Mouse (Mus musculus): ENCODE measurements around the gene Cd248. TPM values are rescaled to one million over a fixed set of nuclear protein-coding genes. Genes with fewer than 3 reads are reported as not detected.

Cd248 gene
- total RNA-seq, 1 experiment: 9.0 TPM

DNA sequence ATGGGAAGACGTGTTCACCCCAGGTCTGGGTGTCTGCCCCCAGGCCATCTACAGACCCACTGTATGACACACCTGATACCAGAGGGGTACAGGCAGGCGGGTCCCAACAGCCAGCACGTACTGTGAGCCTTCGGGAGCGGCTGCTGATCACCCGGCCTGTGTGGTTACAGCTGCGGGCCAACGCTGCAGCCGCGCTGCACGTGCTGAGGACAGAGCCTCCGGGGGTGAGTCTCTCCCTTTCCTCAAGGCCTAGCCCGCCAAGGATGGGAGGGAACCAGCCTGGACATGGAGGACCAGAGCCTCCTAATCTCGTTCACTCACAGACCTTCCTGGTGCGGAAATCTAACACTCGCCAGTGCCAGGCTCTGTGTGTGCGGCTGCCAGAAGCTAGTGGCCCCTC, 16.8 kb upstream of the Cd248 start:
- no peak for TF ChIP-seq ZNF384 (IDR thresholded peaks at IDR 0.05; ENCODE audit: low read depth, low read length)
- no peak for TF ChIP-seq ZC3H11A (IDR thresholded peaks at IDR 0.05; ENCODE audit: borderline replicate concordance, low read depth, low read length)
- no peak for TF ChIP-seq CHD2 (IDR thresholded peaks at IDR 0.05; ENCODE audit: low read depth, low read length)
- no peak for TF ChIP-seq MAFK (IDR thresholded peaks at IDR 0.05; ENCODE audit: insufficient read depth, low read depth, low read length)
- TF ChIP-seq HCFC1 (IDR thresholded peaks at IDR 0.05; ENCODE audit: borderline replicate concordance, insufficient read depth, low read length): no peak
- H3K36me3 ChIP-seq (ENCODE audit: control insufficient read depth, insufficient read depth, low read length, poor library complexity, severe bottlenecking): peaks cover 22% of the 10 kb centered on the region; the same call in 1 of the 2 replicates
- DNase-seq (ENCODE audit: low read depth, low spot score): no peak
- in situ Hi-C loops (cut with MboI; ENCODE audit: low sequenced_read_pairs in 2 of 2, unreplicated experiment in 2 of 2): no loop called here
- H3K27ac ChIP-seq (ENCODE audit: insufficient read depth, low read depth, low read length, poor library complexity, severe bottlenecking): no peak overlapping the region
- H3K4me1 ChIP-seq (ENCODE audit: control insufficient read depth in 2 of 2, insufficient read depth in 2 of 2, low read length in 2 of 2, poor library complexity in 1 of 2): peaks cover 5 to 28% of the 10 kb centered on the region in 2 experiments; a peak in 3 of 4 replicates
- no peaks in the 10 kb centered on the region for H3K9me3 ChIP-seq (ENCODE audit: control insufficient read depth, insufficient read depth, low read depth, low read length)
- peak overlapping the region; percentile 3 to 58 for H3K4me3 ChIP-seq (ENCODE audit: insufficient read depth in 1 of 2, low read depth in 1 of 2, low read length in 2 of 2, poor library complexity in 1 of 2, severe bottlenecking in 1 of 2)
- peak overlapping the region; percentile 50 for H3K9ac ChIP-seq (ENCODE audit: insufficient read depth, low read depth, low read length, poor library complexity, severe bottlenecking)

DNA sequence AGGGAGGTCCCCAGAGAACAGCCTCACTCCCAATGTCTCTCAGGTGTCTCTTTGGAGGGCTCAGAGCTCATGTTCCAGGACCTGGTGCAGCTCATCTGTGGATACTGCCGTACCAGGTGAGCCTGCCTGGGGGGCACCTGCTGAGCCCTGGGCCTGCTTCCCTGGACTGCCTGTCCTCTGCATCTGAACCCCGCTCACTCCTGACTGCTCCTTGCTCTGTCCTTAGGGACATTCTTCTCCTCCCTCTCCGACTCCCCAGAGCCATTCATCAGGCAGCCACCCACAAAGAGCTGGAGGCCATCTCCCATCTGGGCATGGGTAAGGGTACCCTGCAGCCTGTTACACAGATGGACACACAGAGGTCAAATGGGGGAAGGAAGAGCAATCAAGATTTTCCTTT, 16.4 kb upstream of the Cd248 start:
- H3K9me3 ChIP-seq (ENCODE audit: control insufficient read depth, insufficient read depth, low read depth, low read length): no peaks in the 10 kb centered on the region
- H3K27ac ChIP-seq (ENCODE audit: insufficient read depth, low read depth, low read length, poor library complexity, severe bottlenecking): no peak overlapping the region
- in situ Hi-C loops (cut with MboI; ENCODE audit: low sequenced_read_pairs in 2 of 2, unreplicated experiment in 2 of 2): no loop called here
- peaks cover 21% of the 10 kb centered on the region; the same call in 1 of the 2 replicates for H3K36me3 ChIP-seq (ENCODE audit: control insufficient read depth, insufficient read depth, low read length, poor library complexity, severe bottlenecking)
- peak overlapping the region; percentile 3 to 58; a peak in 3 of 4 replicates for H3K4me3 ChIP-seq (ENCODE audit: insufficient read depth in 1 of 2, low read depth in 1 of 2, low read length in 2 of 2, poor library complexity in 1 of 2, severe bottlenecking in 1 of 2)
- peak overlapping the region; percentile 50; the same call in 1 of the 2 replicates for H3K9ac ChIP-seq (ENCODE audit: insufficient read depth, low read depth, low read length, poor library complexity, severe bottlenecking)
- H3K4me1 ChIP-seq (ENCODE audit: control insufficient read depth in 2 of 2, insufficient read depth in 2 of 2, low read length in 2 of 2, poor library complexity in 1 of 2): peaks cover 5 to 28% of the 10 kb centered on the region in 2 experiments; a peak in 3 of 4 replicates
- TF ChIP-seq MAFK (IDR thresholded peaks at IDR 0.05; ENCODE audit: insufficient read depth, low read depth, low read length) (no peak), ZNF384 (IDR thresholded peaks at IDR 0.05; ENCODE audit: low read depth, low read length) (no peak), HCFC1 (IDR thresholded peaks at IDR 0.05; ENCODE audit: borderline replicate concordance, insufficient read depth, low read length) (no peak), ZC3H11A (IDR thresholded peaks at IDR 0.05; ENCODE audit: borderline replicate concordance, low read depth, low read length) (no peak), CHD2 (IDR thresholded peaks at IDR 0.05; ENCODE audit: low read depth, low read length) (no peak)
- no peak for DNase-seq (ENCODE audit: low read depth, low spot score)

DNA sequence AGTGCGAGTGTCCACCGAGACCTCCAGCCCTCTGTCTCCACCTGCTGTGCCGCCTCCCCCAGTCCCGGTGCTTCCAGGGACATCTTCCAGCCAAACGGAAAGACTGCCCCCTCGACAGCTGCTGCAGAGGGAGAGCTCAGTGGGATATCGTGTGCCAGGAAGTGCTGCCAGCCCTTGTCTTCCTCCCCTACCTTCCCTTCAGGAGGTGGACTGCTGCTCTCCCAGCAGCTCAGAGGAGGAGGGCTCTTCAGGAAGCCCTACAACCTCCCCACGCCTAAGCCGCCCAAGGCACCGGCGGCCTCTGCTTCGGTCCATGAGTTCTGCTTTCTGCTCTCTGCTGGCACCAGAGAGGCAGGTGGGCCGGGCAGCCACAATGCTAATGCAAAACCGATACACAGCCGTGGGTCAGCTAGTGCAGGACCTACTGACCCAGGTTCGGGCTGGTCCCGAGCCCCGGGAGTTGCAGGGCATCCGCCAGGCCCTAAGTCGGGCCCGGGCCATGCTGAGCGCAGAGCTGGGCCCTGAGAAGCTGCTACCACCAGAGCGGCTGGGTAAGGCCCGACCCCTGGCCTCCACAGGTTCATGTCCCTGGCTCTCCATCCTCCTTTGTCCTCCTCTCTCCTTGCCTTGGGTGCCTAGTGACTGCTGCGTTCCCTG, 15.6 kb upstream of the Cd248 start:
- H3K36me3 ChIP-seq (ENCODE audit: control insufficient read depth, insufficient read depth, low read length, poor library complexity, severe bottlenecking): peaks cover 15% of the 10 kb centered on the region; the same call in 1 of the 2 replicates
- TF ChIP-seq CHD2 (IDR thresholded peaks at IDR 0.05; ENCODE audit: low read depth, low read length) (no peak), MAFK (IDR thresholded peaks at IDR 0.05; ENCODE audit: insufficient read depth, low read depth, low read length) (no peak), ZC3H11A (IDR thresholded peaks at IDR 0.05; ENCODE audit: borderline replicate concordance, low read depth, low read length) (no peak), HCFC1 (IDR thresholded peaks at IDR 0.05; ENCODE audit: borderline replicate concordance, insufficient read depth, low read length) (no peak), ZNF384 (IDR thresholded peaks at IDR 0.05; ENCODE audit: low read depth, low read length) (no peak)
- H3K27ac ChIP-seq (ENCODE audit: insufficient read depth, low read depth, low read length, poor library complexity, severe bottlenecking): no peak overlapping the region
- H3K4me3 ChIP-seq (ENCODE audit: insufficient read depth in 1 of 2, low read depth in 1 of 2, low read length in 2 of 2, poor library complexity in 1 of 2, severe bottlenecking in 1 of 2): peak overlapping the region; percentile 52 to 63
- DNase-seq (ENCODE audit: low read depth, low spot score): no peak
- H3K9ac ChIP-seq (ENCODE audit: insufficient read depth, low read depth, low read length, poor library complexity, severe bottlenecking): peak overlapping the region; percentile 27; the same call in 1 of the 2 replicates
- H3K4me1 ChIP-seq (ENCODE audit: control insufficient read depth in 2 of 2, insufficient read depth in 2 of 2, low read length in 2 of 2, poor library complexity in 1 of 2): peaks cover 5 to 28% of the 10 kb centered on the region in 2 experiments; a peak in 3 of 4 replicates
- in situ Hi-C loops (cut with MboI; ENCODE audit: low sequenced_read_pairs in 2 of 2, unreplicated experiment in 2 of 2): no loop called here
- H3K9me3 ChIP-seq (ENCODE audit: control insufficient read depth, insufficient read depth, low read depth, low read length): no peaks in the 10 kb centered on the region

DNA sequence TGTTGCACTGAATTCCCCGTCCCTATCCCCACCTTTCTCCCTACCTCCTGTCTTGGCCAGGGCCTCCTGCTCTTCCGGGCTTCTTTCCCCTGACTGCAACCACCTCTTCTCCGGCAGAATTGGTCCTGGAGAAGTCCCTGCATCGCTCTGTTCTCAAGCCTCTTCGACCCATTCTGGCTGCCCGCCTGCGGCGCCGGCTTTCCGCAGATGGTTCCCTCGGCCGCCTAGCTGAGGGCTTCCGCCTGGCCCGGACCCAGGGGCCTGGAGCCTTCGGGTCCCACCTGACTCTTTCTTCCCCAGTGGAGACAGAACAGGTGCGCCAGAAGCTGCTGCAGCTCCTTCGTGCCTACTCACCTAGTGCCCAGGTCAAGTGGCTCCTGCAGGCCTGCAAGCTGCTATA, 15.0 kb upstream of the Cd248 start:
- in situ Hi-C loops (cut with MboI; ENCODE audit: low sequenced_read_pairs in 2 of 2, unreplicated experiment in 2 of 2): no loop called here
- TF ChIP-seq ZNF384 (IDR thresholded peaks at IDR 0.05; ENCODE audit: low read depth, low read length): no peak
- TF ChIP-seq CHD2 (IDR thresholded peaks at IDR 0.05; ENCODE audit: low read depth, low read length): no peak
- no peak for TF ChIP-seq HCFC1 (IDR thresholded peaks at IDR 0.05; ENCODE audit: borderline replicate concordance, insufficient read depth, low read length)
- Histone ChIP-seq H3K27ac (ENCODE audit: insufficient read depth, low read depth, low read length, poor library complexity, severe bottlenecking) (no peak overlapping the region), H3K4me1 (ENCODE audit: control insufficient read depth in 2 of 2, insufficient read depth in 2 of 2, low read length in 2 of 2, poor library complexity in 1 of 2) (peaks cover 9 to 31% of the 10 kb centered on the region in 2 experiments), H3K4me3 (ENCODE audit: insufficient read depth in 1 of 2, low read depth in 1 of 2, low read length in 2 of 2, poor library complexity in 1 of 2, severe bottlenecking in 1 of 2) (peak overlapping the region; percentile 52 to 63), H3K36me3 (ENCODE audit: control insufficient read depth, insufficient read depth, low read length, poor library complexity, severe bottlenecking) (peaks cover 10% of the 10 kb centered on the region; the same call in 1 of the 2 replicates), H3K9me3 (ENCODE audit: control insufficient read depth, insufficient read depth, low read depth, low read length) (no peaks in the 10 kb centered on the region), H3K9ac (ENCODE audit: insufficient read depth, low read depth, low read length, poor library complexity, severe bottlenecking) (peak overlapping the region; percentile 27; the same call in 1 of the 2 replicates)
- DNase-seq (ENCODE audit: low read depth, low spot score): no peak

Measured in ES-E14 (cell line).